Mouse (Mus musculus) hindbrain, embryonic 15.5 days (tissue): Measurements from ENCODE around the gene Amh. TPM values are rescaled to one million over a fixed set of nuclear protein-coding genes. Genes with fewer than 3 reads are reported as not detected.

ENCODE experiments used
- ATAC-seq: fragments of 200-750 bp; cut with Nextera tagmentation; 2 replicates; pipeline ENCODE4 v1.8.0; 2017; ENCODE audit warnings: low read depth, moderate number of reproducible peaks, moderate TSS enrichment; ENCODE audit not compliant: low FRiP score
- H3K27ac ChIP-seq: fragments of 300-500 bp; sonication (generic); replicated peaks from 2 replicates; pipeline ENCODE4 v1.5.1; 2015; ENCODE audit warnings: mild to moderate bottlenecking, inconsistent platforms
- H3K27me3 ChIP-seq: fragments of 300-500 bp; sonication (generic); 2 replicates; pipeline ENCODE4 v1.6.1; 2015; ENCODE audit warnings: control low read depth, inconsistent platforms
- H3K36me3 ChIP-seq: fragments of 300-500 bp; sonication (generic); 2 replicates; pipeline ENCODE4 v1.6.1; 2015; ENCODE audit warnings: control low read depth, inconsistent platforms
- H3K4me1 ChIP-seq: fragments of 300-500 bp; sonication (generic); replicated peaks from 2 replicates; pipeline ENCODE4 v1.6.1; 2015; ENCODE audit warnings: control low read depth, inconsistent platforms
- H3K4me2 ChIP-seq: fragments of 300-500 bp; sonication (generic); 2 replicates; pipeline ENCODE4 v1.6.1; 2015; ENCODE audit warnings: moderate library complexity, mild to moderate bottlenecking, inconsistent platforms
- H3K4me3 ChIP-seq: fragments of 300-500 bp; sonication (generic); 2 replicates; pipeline ENCODE4 v1.5.1; 2015; ENCODE audit warnings: mild to moderate bottlenecking, inconsistent platforms
- H3K9ac ChIP-seq: fragments of 300-500 bp; sonication (generic); 2 replicates; pipeline ENCODE4 v1.6.1; 2015; ENCODE audit warnings: inconsistent platforms
- H3K9me3 ChIP-seq: fragments of 300-500 bp; sonication (generic); 2 replicates; pipeline ENCODE4 v1.6.1; 2016; ENCODE audit warnings: control low read depth, inconsistent platforms
- WGBS: fragments of 180-500 bp; shearing (Covaris S2); methylation state at CpG from one replicate; pipeline ENCODE4 v1.1.7; 2015; 5-methylcytosine and 5-hydroxymethylcytosine counted together
- polyA plus RNA-seq: library from polyadenylated mRNA; unstranded; fragments of >200 nt; fragmentation: Nextera tagmentation; extraction: Ambion mirVana; gene quantifications from 2 replicates; pipeline ENCODE4 v1.2.1, GENCODE M21; 2015

The Amh gene
- 0.14 and 0.21 TPM in 2 replicates for polyA plus RNA-seq

DNA sequence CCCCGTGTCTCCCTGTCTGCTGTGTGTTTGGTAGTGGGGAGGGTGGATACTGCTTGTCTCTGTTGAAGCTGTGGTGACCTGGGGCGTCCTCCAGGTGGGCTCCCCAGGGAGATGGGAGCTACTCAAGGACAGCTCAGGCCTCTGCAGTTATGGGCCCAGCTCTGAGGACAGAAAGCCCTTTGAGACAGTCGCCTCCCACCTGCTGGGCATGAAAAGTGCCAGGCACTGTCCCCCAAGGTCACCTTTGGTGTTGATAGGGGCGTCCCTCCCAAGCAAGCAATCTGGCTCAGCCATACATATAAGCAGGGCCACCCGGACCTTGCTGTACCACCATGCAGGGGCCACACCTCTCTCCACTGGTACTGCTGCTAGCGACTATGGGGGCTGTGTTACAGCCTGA, at the start of gene Amh:
Gene Amh (plus strand): TSS at position 328 of the 400 bp plus-strand sequence.
- 79% methylated on average over 6 of the region's 6 CpGs for WGBS
- Histone ChIP-seq H3K36me3 (peaks cover 37% of the 10 kb centered on the region), H3K27ac (no peak within 1 kb of the TSS), H3K9ac (no peak within 1 kb of the TSS), H3K4me2 (no peak within 1 kb of the TSS), H3K27me3 (peaks cover 16% of the 10 kb centered on the region), H3K4me3 (no peak within 1 kb of the TSS), H3K9me3 (no peaks in the 10 kb centered on the region), H3K4me1 (peaks cover 44% of the 10 kb centered on the region)
- no peak for ATAC-seq

DNA sequence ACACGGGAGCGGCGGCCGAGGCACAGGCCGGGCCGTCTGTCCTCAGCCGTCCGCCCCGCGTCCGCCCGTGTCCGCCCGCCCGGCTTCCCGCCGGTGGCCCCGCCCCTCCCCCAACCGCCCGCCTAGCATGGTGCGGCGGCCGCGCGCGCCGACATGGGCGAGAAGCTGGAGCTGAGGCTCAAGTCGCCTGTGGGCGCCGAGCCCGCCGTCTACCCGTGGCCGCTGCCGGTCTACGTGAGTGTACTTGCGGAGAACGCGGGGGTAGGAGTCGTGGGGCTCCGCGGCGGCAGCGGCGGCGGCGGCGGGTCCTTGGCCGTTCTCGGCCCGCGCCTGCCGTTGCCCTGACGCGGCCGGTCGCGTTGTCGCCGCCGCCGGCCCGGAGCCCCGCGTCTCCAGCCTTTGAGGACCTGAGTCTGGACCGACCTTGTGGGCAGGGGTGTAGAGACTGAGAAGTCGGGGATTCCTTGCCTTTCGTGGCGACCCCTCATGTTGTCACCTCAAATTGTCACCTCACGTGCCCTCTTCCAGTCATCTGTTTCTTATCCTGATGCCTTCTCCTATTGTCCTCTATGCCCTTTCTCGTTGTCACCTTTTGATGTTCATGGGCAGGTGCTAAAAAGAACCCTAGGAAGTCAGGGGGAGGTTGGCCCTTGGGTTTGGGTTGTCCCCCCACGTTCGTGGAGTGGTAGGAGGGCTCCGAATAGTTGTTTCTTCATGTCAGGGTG, 49.6 kb upstream of the Amh start:
- Histone ChIP-seq H3K4me2 (peak overlapping the region; percentile 93), H3K36me3 (no peaks in the 10 kb centered on the region), H3K27ac (peak overlapping the region; percentile 90), H3K9ac (peak overlapping the region; percentile 96), H3K4me1 (peaks cover 61% of the 10 kb centered on the region), H3K27me3 (no peaks in the 10 kb centered on the region), H3K9me3 (no peaks in the 10 kb centered on the region), H3K4me3 (peak overlapping the region; percentile 94)
- under 1% methylated on average over 54 of the region's 75 CpGs for WGBS
- ATAC-seq: no peak

DNA sequence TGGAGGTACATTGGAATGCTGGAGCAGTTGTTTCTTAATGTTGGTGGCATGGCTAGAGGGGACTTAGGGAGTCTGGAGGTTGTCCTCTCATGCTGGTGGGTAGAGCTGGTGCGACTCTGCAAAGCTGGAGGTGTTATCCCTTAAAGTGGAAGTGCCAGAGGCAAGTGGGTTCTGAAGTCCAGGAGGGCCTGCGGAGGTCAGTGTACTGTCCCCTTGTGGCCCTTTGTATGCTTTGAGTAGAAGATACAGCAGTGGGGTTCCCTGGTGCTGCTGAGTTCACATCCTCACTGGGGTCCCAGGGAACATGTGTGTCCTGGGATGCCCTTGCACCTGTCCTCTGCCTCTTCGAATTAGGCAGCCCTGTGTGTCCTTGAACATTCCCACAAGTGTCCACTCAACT, 48.9 kb upstream of the Amh start:
- peak overlapping the region; percentile 94 for H3K4me3 ChIP-seq
- peak overlapping the region; percentile 93 for H3K4me2 ChIP-seq
- H3K9ac ChIP-seq: peak overlapping the region; percentile 96
- H3K27me3 ChIP-seq: no peaks in the 10 kb centered on the region
- no peak for ATAC-seq
- H3K27ac ChIP-seq: no peak overlapping the region
- no peaks in the 10 kb centered on the region for H3K9me3 ChIP-seq
- 43% methylated on average over 3 of the region's 3 CpGs for WGBS
- H3K36me3 ChIP-seq: no peaks in the 10 kb centered on the region
- peaks cover 67% of the 10 kb centered on the region for H3K4me1 ChIP-seq

DNA sequence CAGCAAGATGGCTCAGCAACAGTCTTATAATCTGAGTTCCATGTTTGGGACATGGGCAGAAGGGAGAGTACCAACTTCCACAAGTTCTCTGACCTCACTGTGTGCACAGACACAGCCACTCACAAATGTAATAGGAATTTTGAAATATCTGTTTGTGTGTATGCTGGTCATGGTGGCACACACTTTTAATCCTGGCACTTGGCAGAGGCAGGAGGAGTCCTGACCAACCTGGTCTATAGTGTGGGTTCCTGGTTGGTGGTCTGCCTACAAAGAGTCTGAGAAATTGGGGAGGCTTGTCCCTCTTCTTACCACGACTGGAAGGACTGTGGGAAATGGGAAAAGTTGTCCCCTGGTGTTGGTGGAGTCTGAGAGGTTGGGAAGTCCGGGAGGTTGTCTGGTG, 48.5 kb upstream of the Amh start:
- Histone ChIP-seq H3K36me3 (no peaks in the 10 kb centered on the region), H3K27ac (no peak overlapping the region), H3K4me1 (peaks cover 69% of the 10 kb centered on the region), H3K9ac (peak overlapping the region; percentile 96), H3K4me2 (peak overlapping the region; percentile 93), H3K9me3 (no peaks in the 10 kb centered on the region), H3K27me3 (no peaks in the 10 kb centered on the region), H3K4me3 (peak overlapping the region; percentile 94)
- WGBS: 76% methylated on average over 2 of the region's 2 CpGs
- ATAC-seq: no peak

DNA sequence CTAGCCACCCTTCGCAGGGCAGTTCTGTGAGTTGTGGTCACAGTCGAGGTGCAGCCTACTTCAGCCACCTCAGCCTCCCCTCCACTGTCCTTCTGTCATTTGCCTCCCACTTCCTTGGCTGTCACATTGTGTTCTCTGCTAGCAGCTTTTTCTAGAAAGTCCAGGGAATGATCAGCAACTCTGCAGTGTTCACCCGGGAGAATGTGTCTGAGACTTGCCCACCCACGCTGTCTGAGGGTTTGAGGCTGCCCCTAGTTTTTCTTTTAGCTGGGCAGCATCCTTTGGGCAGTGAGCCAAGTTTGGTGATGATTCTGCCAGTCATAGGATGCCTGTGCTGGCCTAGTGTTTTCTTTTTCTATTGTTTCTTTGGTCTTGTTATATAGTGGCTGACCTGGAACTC, 48.1 kb upstream of the Amh start:
- Histone ChIP-seq H3K9ac (no peak overlapping the region), H3K9me3 (no peaks in the 10 kb centered on the region), H3K4me1 (peaks cover 68% of the 10 kb centered on the region), H3K4me2 (peak overlapping the region; percentile 93), H3K27ac (no peak overlapping the region), H3K4me3 (peak overlapping the region; percentile 94), H3K36me3 (no peaks in the 10 kb centered on the region), H3K27me3 (no peaks in the 10 kb centered on the region)
- ATAC-seq: no peak
- 73% methylated on average over 4 of the region's 4 CpGs for WGBS

DNA sequence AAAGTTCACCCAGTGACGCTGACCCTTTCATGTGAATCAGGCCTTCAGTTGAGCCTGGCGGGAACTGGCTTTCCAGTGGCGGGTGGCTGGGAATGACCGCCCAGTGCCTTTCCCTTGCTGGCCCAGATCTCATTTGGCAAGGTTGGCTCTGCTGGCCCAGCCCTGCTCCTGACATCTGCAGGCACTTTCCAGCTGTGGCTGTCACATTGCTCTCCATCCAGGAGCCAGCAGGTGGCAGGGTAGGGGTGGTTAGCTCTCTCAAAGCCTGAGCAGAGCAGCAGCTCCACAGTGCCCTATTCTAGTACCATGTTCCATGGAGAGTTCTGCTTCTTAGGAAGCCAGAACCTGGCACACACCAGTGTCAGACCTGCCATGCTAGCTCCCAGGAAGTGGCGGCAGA, 47.3 kb upstream of the Amh start:
- peaks cover 62% of the 10 kb centered on the region for H3K4me1 ChIP-seq
- no peak overlapping the region for H3K27ac ChIP-seq
- H3K4me3 ChIP-seq: no peak overlapping the region
- H3K9me3 ChIP-seq: no peaks in the 10 kb centered on the region
- H3K27me3 ChIP-seq: no peaks in the 10 kb centered on the region
- 36% methylated on average over 5 of the region's 5 CpGs for WGBS
- no peak for ATAC-seq
- H3K4me2 ChIP-seq: peak overlapping the region; percentile 93; the same call in 1 of the 2 replicates
- no peaks in the 10 kb centered on the region for H3K36me3 ChIP-seq
- H3K9ac ChIP-seq: no peak overlapping the region

DNA sequence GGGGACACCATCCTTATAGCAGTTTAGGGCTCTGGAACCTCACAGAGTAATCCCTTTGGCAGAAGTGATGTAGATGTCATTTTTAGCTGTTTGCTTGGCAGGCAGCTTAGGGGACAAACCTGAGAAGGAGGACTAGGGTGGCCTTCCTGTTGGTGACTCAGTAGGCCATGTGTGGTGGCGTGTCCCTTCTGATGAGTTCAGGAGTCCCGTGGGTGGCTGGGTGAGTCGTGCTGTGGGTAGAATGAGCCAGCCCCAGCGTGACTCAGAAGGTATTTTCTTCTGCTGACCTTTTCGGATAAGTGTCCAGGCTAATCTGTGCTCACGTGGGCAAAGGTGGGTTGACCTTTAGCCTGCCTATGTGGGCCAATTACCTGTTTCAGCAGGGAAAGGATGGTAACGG, 46.4 kb upstream of the Amh start:
- Histone ChIP-seq H3K9me3 (no peaks in the 10 kb centered on the region), H3K4me3 (no peak overlapping the region), H3K27ac (no peak overlapping the region), H3K9ac (no peak overlapping the region), H3K4me2 (no peak overlapping the region), H3K36me3 (no peaks in the 10 kb centered on the region), H3K4me1 (peaks cover 62% of the 10 kb centered on the region), H3K27me3 (no peaks in the 10 kb centered on the region)
- no peak for ATAC-seq
- 91% methylated on average over 7 of the region's 7 CpGs for WGBS

DNA sequence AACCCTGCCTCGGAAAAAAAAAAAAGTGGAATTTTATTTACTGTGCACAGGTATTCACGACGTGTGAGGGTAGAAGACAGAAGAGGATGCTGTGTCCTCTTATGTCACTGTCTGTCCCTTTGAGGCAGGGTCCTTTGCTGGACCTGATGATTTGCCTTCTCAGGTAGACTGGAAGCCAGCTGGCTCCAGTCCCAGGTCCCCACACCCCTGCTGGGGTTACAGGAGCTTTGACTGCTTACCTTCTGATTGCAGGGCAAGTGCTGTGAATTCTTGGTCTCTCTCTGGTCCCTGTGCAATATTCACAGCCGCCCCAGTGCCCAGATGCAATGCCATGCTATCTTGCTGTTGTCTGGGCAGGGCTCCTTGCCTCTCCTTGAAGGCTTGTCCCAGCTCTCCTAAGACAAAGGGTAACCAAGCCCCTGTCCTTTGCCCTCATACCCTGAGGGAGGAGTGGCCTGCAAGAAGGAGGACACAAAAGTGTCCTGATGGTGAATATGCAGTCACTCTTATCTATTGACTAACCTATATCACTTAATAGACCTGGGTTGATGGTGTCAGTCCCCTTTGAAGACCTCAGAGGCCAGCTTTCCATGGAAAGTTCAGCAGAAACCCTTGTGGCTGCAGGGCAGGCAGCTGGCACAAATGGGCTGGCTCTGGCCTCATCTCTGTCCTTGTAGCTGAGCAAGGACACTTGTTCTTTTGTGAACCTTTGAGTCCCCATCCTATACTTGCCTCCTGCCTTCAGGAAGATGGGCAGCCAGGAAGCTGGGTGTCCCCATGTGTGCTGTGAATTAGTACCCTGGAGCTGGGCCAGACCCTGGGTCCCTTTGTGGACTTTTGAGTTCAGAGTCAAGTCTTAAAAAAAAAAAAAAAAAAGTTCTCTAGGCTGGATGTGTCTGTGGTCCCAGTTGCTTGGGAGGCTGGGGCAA, 44.2 kb upstream of the Amh start:
- H3K36me3 ChIP-seq: no peaks in the 10 kb centered on the region
- no peak overlapping the region for H3K4me2 ChIP-seq
- H3K27ac ChIP-seq: no peak overlapping the region
- H3K9me3 ChIP-seq: no peaks in the 10 kb centered on the region
- ATAC-seq: no peak
- H3K4me1 ChIP-seq: peaks cover 54% of the 10 kb centered on the region
- H3K27me3 ChIP-seq: no peaks in the 10 kb centered on the region
- no peak overlapping the region for H3K4me3 ChIP-seq
- WGBS: 90% methylated on average over 4 of the region's 4 CpGs
- H3K9ac ChIP-seq: no peak overlapping the region

DNA sequence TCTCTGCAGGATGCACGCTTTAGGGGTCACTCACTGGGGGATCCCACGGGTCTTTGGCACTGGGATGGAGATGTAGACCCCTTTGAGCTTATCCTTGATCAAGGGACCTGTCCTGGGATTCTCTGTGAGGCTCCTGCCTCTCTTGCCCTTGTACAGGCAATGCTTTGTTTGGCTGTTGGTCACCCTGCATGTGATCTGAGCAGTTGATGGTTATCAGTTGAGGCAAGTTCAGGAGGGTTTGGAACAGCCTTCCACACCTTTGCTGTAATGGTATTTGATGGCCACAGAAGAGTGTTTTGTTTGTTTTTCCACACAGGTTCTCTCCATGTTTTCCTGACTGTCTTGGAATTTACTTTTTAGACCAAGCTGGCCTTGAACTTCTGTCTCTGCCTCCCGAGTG, 43.2 kb upstream of the Amh start:
- WGBS: 72% methylated on average over 3 of the region's 3 CpGs

DNA sequence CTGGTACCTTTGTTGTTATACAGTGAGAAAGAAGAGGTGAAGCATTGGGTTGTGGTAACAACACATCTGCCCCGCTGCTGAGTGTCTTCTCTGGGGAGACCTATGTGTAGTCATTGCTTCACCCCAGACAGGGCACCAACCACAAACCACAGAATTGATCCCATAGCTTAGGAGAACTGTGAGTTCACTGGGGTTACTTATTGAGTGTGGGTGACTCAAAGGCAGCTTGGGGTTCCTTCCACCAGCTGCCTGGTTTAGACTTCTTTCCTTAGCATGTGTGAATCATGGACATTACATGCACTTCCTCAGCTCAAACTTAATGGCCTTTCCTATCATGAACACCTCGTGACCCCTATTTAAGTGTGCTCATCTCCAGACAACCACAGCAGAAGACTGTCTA, 41.5 kb upstream of the Amh start:
- no peaks in the 10 kb centered on the region for H3K27me3 ChIP-seq
- H3K9me3 ChIP-seq: no peaks in the 10 kb centered on the region
- peaks cover 21% of the 10 kb centered on the region for H3K36me3 ChIP-seq
- no peak overlapping the region for H3K4me3 ChIP-seq
- no peak overlapping the region for H3K27ac ChIP-seq
- WGBS: 93% methylated on average over 2 of the region's 2 CpGs
- no peak overlapping the region for H3K9ac ChIP-seq
- ATAC-seq: no peak
- H3K4me2 ChIP-seq: no peak overlapping the region
- H3K4me1 ChIP-seq: peaks cover 28% of the 10 kb centered on the region

More for the DNA sequence above, 43.2 kb upstream of the Amh start:
- peaks cover 8% of the 10 kb centered on the region for H3K36me3 ChIP-seq
- peaks cover 45% of the 10 kb centered on the region for H3K4me1 ChIP-seq
- H3K4me3 ChIP-seq: no peak overlapping the region
- H3K4me2 ChIP-seq: no peak overlapping the region
- ATAC-seq: no peak
- H3K27me3 ChIP-seq: no peaks in the 10 kb centered on the region
- H3K9me3 ChIP-seq: no peaks in the 10 kb centered on the region
- no peak overlapping the region for H3K9ac ChIP-seq
- no peak overlapping the region for H3K27ac ChIP-seq

DNA sequence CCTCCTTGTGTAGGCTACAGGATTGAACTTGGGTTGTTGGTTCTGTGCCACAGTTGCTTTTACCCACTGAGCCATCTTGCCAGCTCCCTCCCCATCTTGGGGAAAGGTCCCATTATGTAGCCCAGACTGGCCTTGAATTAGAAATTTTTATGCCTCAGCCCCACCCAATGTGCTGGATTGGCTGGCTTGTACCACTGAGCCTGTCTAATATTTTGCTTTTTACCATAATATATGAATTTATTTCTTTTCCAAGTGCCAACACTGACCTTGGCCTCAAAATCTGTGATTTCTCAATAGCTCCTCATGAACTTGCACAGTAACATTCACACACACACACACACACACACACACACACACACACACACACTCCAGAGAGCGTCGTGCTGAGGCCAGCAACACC, 39.3 kb upstream of the Amh start:
- no peaks in the 10 kb centered on the region for H3K27me3 ChIP-seq
- WGBS: 100% methylated on average over 2 of the region's 2 CpGs
- no peak overlapping the region for H3K4me3 ChIP-seq
- no peaks in the 10 kb centered on the region for H3K9me3 ChIP-seq
- no peak for ATAC-seq
- peaks cover 10% of the 10 kb centered on the region for H3K4me1 ChIP-seq
- H3K27ac ChIP-seq: no peak overlapping the region
- peaks cover 40% of the 10 kb centered on the region for H3K36me3 ChIP-seq
- no peak overlapping the region for H3K4me2 ChIP-seq
- no peak overlapping the region for H3K9ac ChIP-seq

DNA sequence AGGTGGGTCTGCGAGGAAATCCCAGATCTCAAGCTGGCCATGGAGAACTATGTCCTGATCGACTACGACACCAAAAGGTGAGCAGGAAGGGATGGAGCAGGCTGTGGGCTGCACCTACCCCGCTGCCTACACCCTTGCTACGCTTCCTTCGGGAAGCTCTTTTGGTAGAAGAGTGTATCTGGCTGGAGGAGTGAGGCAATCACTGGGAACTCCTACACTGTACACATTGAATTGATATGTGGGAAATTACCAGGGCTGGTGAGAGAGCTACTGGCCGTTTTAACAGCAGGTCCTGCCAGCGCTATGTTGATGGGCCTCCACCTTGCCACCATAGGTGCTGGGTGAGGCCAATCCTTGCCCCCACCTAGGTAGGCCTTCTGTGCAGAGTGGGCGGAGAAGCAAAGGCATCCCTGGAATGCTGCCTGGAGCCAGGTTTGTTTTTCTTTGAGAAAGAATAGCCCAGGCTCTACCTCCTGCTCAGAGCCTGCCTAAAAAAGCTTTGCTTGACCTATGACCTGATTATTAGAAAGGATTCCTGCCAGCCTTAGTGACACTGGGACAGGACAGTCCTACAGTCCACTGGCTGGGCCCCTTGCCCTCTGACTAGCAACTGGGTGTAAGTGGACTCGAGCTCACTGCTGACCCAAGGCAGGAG, 38.8 kb upstream of the Amh start:
- H3K4me3 ChIP-seq: no peak overlapping the region
- H3K4me2 ChIP-seq: no peak overlapping the region
- no peak for ATAC-seq
- peaks cover 45% of the 10 kb centered on the region for H3K36me3 ChIP-seq
- no peaks in the 10 kb centered on the region for H3K27me3 ChIP-seq
- WGBS: 82% methylated on average over 10 of the region's 10 CpGs
- no peak overlapping the region for H3K9ac ChIP-seq
- no peaks in the 10 kb centered on the region for H3K9me3 ChIP-seq
- no peak overlapping the region for H3K27ac ChIP-seq
- 0 out of 2 replicates have a peak, but pooled peaks cover 4% of the 10 kb centered on the region for H3K4me1 ChIP-seq
